ENCODE assay signal across 8 mouse cellular contexts in the genomic region with DNA sequence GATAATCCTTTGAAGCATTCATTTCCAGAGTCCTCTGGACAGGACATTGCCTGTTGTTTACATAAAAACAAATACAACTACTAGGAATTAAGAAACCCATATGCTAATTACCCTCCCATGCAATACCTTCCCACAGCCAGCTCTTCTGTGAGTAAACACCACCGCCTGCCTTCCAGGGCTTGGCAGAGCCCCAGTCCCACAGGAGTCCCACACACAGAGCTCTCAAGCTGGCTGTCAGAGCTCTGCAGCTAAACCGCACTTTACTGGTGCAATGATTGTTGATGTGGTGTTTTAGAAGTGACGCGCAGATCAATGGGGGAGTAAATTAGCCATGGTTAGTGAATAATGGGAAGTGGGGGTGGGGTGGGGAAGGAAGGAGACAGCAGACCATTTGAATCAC.
DNase-seq lines count a peak whose midpoint lies in the region; ATAC-seq lines count a peak whose summit lies in the region.

No protein-coding gene starts in this region.

- peak; percentile 60; the same call in 1 of the 2 replicates for ATAC-seq in midbrain, embryonic 15.5 days (replicated peaks)

- H3K4me3 ChIP-seq in midbrain, embryonic 15.5 days: no peak overlapping the region

- H3K4me2 ChIP-seq in midbrain, embryonic 15.5 days: no peak overlapping the region

- H3K36me3 ChIP-seq in midbrain, embryonic 15.5 days (replicated peaks): no peaks in the 10 kb centered on the region

- 8% methylated on average over 4 of the region's 4 CpGs for WGBS in midbrain, embryonic 15.5 days

- no peak overlapping the region for H3K27ac ChIP-seq in midbrain, embryonic 15.5 days

- H3K4me1 ChIP-seq in midbrain, embryonic 15.5 days: peaks cover 11% of the 10 kb centered on the region; the same call in 1 of the 2 replicates

- peak; percentile 62 to 78 for DNase-seq in cerebellum, postnatal 10 days
- DNase-seq in cerebellum, adult 11 months: no peak
- DNase-seq in urinary bladder, postnatal 14 days (ENCODE audit: low spot score): peak; percentile 10
- no peak for DNase-seq in urinary bladder, postnatal 4 days (ENCODE audit: low spot score in 2 of 2)
- DNase-seq in layer of hippocampus, adult 9-11 months: peak; percentile 73
- DNase-seq in natural killer cell, adult 2 months (ENCODE audit: low spot score in 2 of 2): no peak
- DNase-seq in c-Kit-positive CD71-positive TER-119-positive erythroid progenitor cells, embryonic 14.5 days (ENCODE audit: low spot score): no peak

- H3K9me3 ChIP-seq in midbrain, embryonic 15.5 days: no peaks in the 10 kb centered on the region

- no peak overlapping the region for H3K9ac ChIP-seq in midbrain, embryonic 15.5 days

- no peaks in the 10 kb centered on the region for H3K27me3 ChIP-seq in midbrain, embryonic 15.5 days (replicated peaks)

Comparison
In these comparisons a context has a peak if more than half of its experiments do, and no peak if none do; other contexts are left out.
1. DNase-seq: peak in cerebellum, postnatal 10 days (2 of 2), urinary bladder, postnatal 14 days (single experiment) and layer of hippocampus, adult 9-11 months (single experiment); none in cerebellum, adult 11 months (single experiment), urinary bladder, postnatal 4 days (0 of 2), natural killer cell, adult 2 months (0 of 2) and c-Kit-positive CD71-positive TER-119-positive erythroid progenitor cells, embryonic 14.5 days (single experiment).